Mouse (Mus musculus): ENCODE data around the gene Gpr12.

- TF ChIP-seq POLR2A (IDR thresholded peaks at IDR 0.05; ENCODE audit: borderline replicate concordance, extremely low read depth, insufficient read depth, insufficient read length, poor library complexity, severe bottlenecking), result no peak
- TF ChIP-seq CTCF (IDR thresholded peaks at IDR 0.05; ENCODE audit: borderline replicate concordance, extremely low read depth, insufficient read depth, insufficient read length), result no peak
Measured at GRCm38 (mm10) chr5:146628804-146629203, 43.8 kb upstream of the Gpr12 start.
